In the genomic region with DNA sequence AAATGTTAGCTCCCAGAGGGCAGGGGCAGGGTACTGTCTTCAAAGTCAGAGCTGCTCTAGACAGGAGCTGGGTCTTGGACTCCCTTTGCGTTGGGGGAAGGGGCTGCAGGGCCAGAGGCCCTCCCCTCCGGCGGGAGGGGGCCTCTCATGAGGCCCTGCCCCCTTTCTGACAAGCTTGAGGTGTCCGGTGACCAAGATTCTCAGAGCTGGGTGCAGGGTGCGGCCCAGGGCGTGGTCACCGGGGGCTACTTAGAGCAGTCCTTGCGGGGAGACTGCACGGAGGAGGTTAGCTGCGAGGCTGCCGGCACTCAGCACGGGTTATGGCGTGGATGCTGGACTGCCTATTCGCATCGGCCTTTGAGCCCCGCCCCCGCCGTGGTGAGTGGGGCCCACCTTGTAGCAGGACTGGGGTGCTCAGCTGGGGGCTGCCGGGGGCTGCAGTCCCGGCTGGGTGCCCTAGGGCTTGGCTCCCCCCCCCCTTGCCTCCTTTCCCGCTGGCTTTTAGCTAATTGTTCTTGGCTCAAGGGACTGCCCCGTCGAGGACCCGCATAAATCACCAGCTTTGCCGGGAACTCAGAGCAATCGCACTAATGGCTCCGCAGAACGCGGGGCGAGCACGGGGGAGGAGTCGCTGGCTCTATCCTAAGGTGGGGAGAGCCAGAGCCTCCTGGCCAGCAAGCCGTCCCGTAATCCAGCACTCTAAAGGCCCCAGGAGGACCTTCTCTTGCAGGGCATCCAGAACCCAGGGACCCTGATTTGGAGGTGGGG, we compare ENCODE assay signal across 9 mouse cellular contexts. TPM values are rescaled to one million over a fixed set of nuclear protein-coding genes. Genes with fewer than 3 reads are reported as not detected.
DNase-seq lines count a peak whose midpoint lies in the region; ATAC-seq and TF ChIP-seq lines count a peak whose summit lies in the region.
"Had no signal": no experiment of that assay in that cellular context is flagged by ENCODE, and none has a peak within 500 bp of the region (broad histone marks: within the 10 kb centered on the region; RNA-seq: fewer than 3 reads in every experiment).

No protein-coding gene starts in this region.

- H3K9ac ChIP-seq in heart, embryonic 14.5 days (ENCODE audit: low read length): no peak overlapping the region
- 0 out of 2 replicates have a peak overlapping the region, but pooled peaks have one; percentile 19 for H3K9ac ChIP-seq in hindbrain, embryonic 15.5 days
- peak overlapping the region; percentile 54; the same call in 1 of the 2 replicates for H3K9ac ChIP-seq in midbrain, embryonic 16.5 days (ENCODE audit: low read depth, low read length)

- H3K4me3 ChIP-seq in heart, embryonic 14.5 days (ENCODE audit: control insufficient read depth in 1 of 2, insufficient read depth in 1 of 2, low read depth in 1 of 2, low read length in 2 of 2): peak overlapping the region; percentile 32 to 34
- H3K4me3 ChIP-seq in hindbrain, embryonic 15.5 days: peak overlapping the region; percentile 37
- peak overlapping the region; percentile 39 for H3K4me3 ChIP-seq in midbrain, embryonic 16.5 days (ENCODE audit: low read depth, low read length)

- peaks cover 11% of the 10 kb centered on the region; the same call in 1 of the 2 replicates for H3K27me3 ChIP-seq in heart, embryonic 14.5 days (ENCODE audit: control insufficient read depth, insufficient read depth, low read length)
- H3K27me3 ChIP-seq in hindbrain, embryonic 15.5 days: no peaks in the 10 kb centered on the region
- no peaks in the 10 kb centered on the region; the same call in 1 of the 2 replicates for H3K27me3 ChIP-seq in midbrain, embryonic 16.5 days (ENCODE audit: control insufficient read depth, insufficient read depth, low read depth, low read length)

- no peaks in the 10 kb centered on the region for H3K9me3 ChIP-seq in heart, embryonic 14.5 days (ENCODE audit: control insufficient read depth, low read length)
- H3K9me3 ChIP-seq in hindbrain, embryonic 15.5 days: no peaks in the 10 kb centered on the region
- H3K9me3 ChIP-seq in midbrain, embryonic 16.5 days (replicated peaks; ENCODE audit: control insufficient read depth, low read length, poor library complexity, severe bottlenecking): no peaks in the 10 kb centered on the region

- no peak for ATAC-seq in heart, embryonic 14.5 days (ENCODE audit: insufficient number of reproducible peaks, insufficient read depth, low FRiP score, low read depth)
- ATAC-seq in hindbrain, embryonic 15.5 days (ENCODE audit: low FRiP score, low read depth): peak; percentile 84
- ATAC-seq in midbrain, embryonic 16.5 days: peak; percentile 81
- no peak for ATAC-seq in erythroblast, adult 5-6 weeks (replicated peaks; ENCODE audit: low FRiP score, poor library complexity, severe bottlenecking)

- H3K27ac ChIP-seq in heart, embryonic 14.5 days (replicated peaks in 1 of 2; ENCODE audit: control insufficient read depth in 1 of 2, insufficient read depth in 1 of 2, low read depth in 2 of 2, low read length in 2 of 2): no peak overlapping the region
- no peak overlapping the region for H3K27ac ChIP-seq in hindbrain, embryonic 15.5 days (replicated peaks)
- H3K27ac ChIP-seq in midbrain, embryonic 16.5 days (ENCODE audit: low read length): no peak overlapping the region

- TF ChIP-seq POLR2A in brain, embryonic 14.5 days (IDR thresholded peaks at IDR 0.05; ENCODE audit: borderline replicate concordance, extremely low read depth, insufficient read depth, insufficient read length, poor library complexity, severe bottlenecking): no peak

- H3K36me3 ChIP-seq in heart, embryonic 14.5 days (ENCODE audit: control insufficient read depth, insufficient read depth, low read length): no peaks in the 10 kb centered on the region
- H3K36me3 ChIP-seq in hindbrain, embryonic 15.5 days: no peaks in the 10 kb centered on the region
- no peaks in the 10 kb centered on the region for H3K36me3 ChIP-seq in midbrain, embryonic 16.5 days (ENCODE audit: control insufficient read depth, insufficient read depth, low read length)

- WGBS in heart, embryonic 14.5 days: 18% methylated on average over 30 of the region's 34 CpGs
- WGBS in hindbrain, embryonic 15.5 days: 26% methylated on average over 29 of the region's 34 CpGs
- 28% methylated on average over 27 of the region's 34 CpGs for WGBS in midbrain, embryonic 16.5 days

- DNase-seq in heart, postnatal 25 days (ENCODE audit: low spot score): no peak
- DNase-seq in brain, embryonic 14.5 days (ENCODE audit: low read depth): peak; percentile 31
- no peak for DNase-seq in layer of hippocampus, postnatal 14 days (ENCODE audit: low spot score in 2 of 2)
- DNase-seq in layer of hippocampus, postnatal 36 days: no peak

- intact Hi-C loops in heart, postnatal 25 days (cut with DNase I): no loop called here

- H3K4me2 ChIP-seq in heart, embryonic 14.5 days (ENCODE audit: low read length): peak overlapping the region; percentile 65
- H3K4me2 ChIP-seq in hindbrain, embryonic 15.5 days: peak overlapping the region; percentile 69
- H3K4me2 ChIP-seq in midbrain, embryonic 16.5 days (ENCODE audit: low read length): peak overlapping the region; percentile 56

- H3K4me1 ChIP-seq in heart, embryonic 14.5 days (ENCODE audit: control insufficient read depth in 2 of 2, insufficient read depth in 2 of 2, low read length in 2 of 2): peaks cover 0 to 2% of the 10 kb centered on the region in 2 experiments; a peak in 1 of 4 replicates
- H3K4me1 ChIP-seq in hindbrain, embryonic 15.5 days (replicated peaks): no peaks in the 10 kb centered on the region
- H3K4me1 ChIP-seq in midbrain, embryonic 16.5 days (ENCODE audit: control insufficient read depth, insufficient read depth, low read length): no peaks in the 10 kb centered on the region

- TF ChIP-seq CTCF in brain, embryonic 14.5 days (IDR thresholded peaks at IDR 0.05; ENCODE audit: borderline replicate concordance, extremely low read depth, insufficient read depth, insufficient read length): no peak

RNA-seq across cellular contexts. Expression of a gene that starts 6.7 kb away (rescaled TPM):
- 1.1 and 1.8 TPM in 2 replicates for polyA plus RNA-seq in heart, embryonic 14.5 days (2014; fragmentation: Nextera tagmentation; extraction: Ambion mirVana)
- under 1 TPM; 0.17 to 0.49 TPM for total RNA-seq in heart, postnatal 25 days (2021)
- polyA plus RNA-seq in brain, embryonic 14.5 days (2012; rRNA removed): 1.5 and 3.2 TPM in 2 replicates
- 7.4 and 8.9 TPM in 2 replicates for polyA plus RNA-seq in hindbrain, embryonic 15.5 days (2015; fragmentation: Nextera tagmentation; extraction: Ambion mirVana)
- 4.0 and 4.8 TPM in 2 replicates for polyA plus RNA-seq in midbrain, embryonic 16.5 days (2015; fragmentation: Nextera tagmentation; extraction: Ambion mirVana)
- not detected in 2 replicates for total RNA-seq in erythroblast, adult 5-6 weeks (2015; ENCODE audit: low replicate concordance)
- not detected in 2 replicates for total RNA-seq in erythroblast, adult 5-6 weeks (2017; ENCODE audit: low replicate concordance)
- 1 to 10 TPM; 2.7 to 3.0 TPM for total RNA-seq in layer of hippocampus, postnatal 14 days (2021)
- total RNA-seq in layer of hippocampus, postnatal 36 days (2021): 1 to 10 TPM in 1 of 2 experiments, under 1 TPM in 1; 0.70 to 1.3 TPM
- total RNA-seq: MEL had no signal

Comparison
In these comparisons a context has a peak if more than half of its experiments do, and no peak if none do; other contexts are left out.
1. ATAC-seq: peak in hindbrain, embryonic 15.5 days (single experiment) and midbrain, embryonic 16.5 days (single experiment); none in heart, embryonic 14.5 days (single experiment) and erythroblast, adult 5-6 weeks (single experiment).
2. Peak in every context shown above with its lines, with median percentiles within 50 percentile points of each other: H3K4me2 ChIP-seq and H3K4me3 ChIP-seq.